In genomic region chr19:36347376-36347775, GRCm38 (mm10) we compare ENCODE assay signal across 8 mouse cellular contexts. TPM values are rescaled to one million over a fixed set of nuclear protein-coding genes. Genes with fewer than 3 reads are reported as not detected.
DNase-seq lines count a peak whose midpoint lies in the region; ATAC-seq lines count a peak whose summit lies in the region.

No protein-coding gene starts in this region.

- peak overlapping the region; percentile 79 for H3K4me3 ChIP-seq in lung, embryonic 15.5 days
- peak overlapping the region; percentile 73 for H3K4me3 ChIP-seq in embryonic facial prominence, embryonic 13.5 days
- peak overlapping the region; percentile 73 for H3K4me3 ChIP-seq in kidney, embryonic 14.5 days (ENCODE audit: low read length)
- H3K4me3 ChIP-seq in midbrain, embryonic 15.5 days = peak overlapping the region; percentile 63

- no peak for ATAC-seq in lung, embryonic 15.5 days (ENCODE audit: borderline replicate concordance, extremely low read depth, low FRiP score, low TSS enrichment)
- no peak for ATAC-seq in embryonic facial prominence, embryonic 13.5 days (ENCODE audit: insufficient number of reproducible peaks, insufficient read depth, low FRiP score, low TSS enrichment, low read depth)
- no peak for ATAC-seq in kidney, embryonic 14.5 days (ENCODE audit: low FRiP score, low TSS enrichment)
- no peak for ATAC-seq in midbrain, embryonic 15.5 days (replicated peaks)

- DNase-seq in lung, postnatal 10 days = no peak
- no peak for DNase-seq in adrenal gland, postnatal 4 days (ENCODE audit: low spot score in 2 of 2)
- DNase-seq in left cerebral cortex, adult 18-20 months (ENCODE audit: low spot score in 2 of 2) = no peak
- no peak for DNase-seq in right cerebral cortex, postnatal 4 days

- peaks cover 41% of the 10 kb centered on the region for H3K27me3 ChIP-seq in lung, embryonic 15.5 days
- H3K27me3 ChIP-seq in embryonic facial prominence, embryonic 13.5 days = peaks cover 66% of the 10 kb centered on the region
- peaks cover 52% of the 10 kb centered on the region for H3K27me3 ChIP-seq in kidney, embryonic 14.5 days (ENCODE audit: control insufficient read depth, insufficient read depth, low read length)
- H3K27me3 ChIP-seq in midbrain, embryonic 15.5 days (replicated peaks) = peaks cover 31% of the 10 kb centered on the region

- H3K27ac ChIP-seq in lung, embryonic 15.5 days = no peak overlapping the region
- no peak overlapping the region for H3K27ac ChIP-seq in embryonic facial prominence, embryonic 13.5 days
- H3K27ac ChIP-seq in kidney, embryonic 14.5 days (ENCODE audit: low read depth, low read length) = no peak overlapping the region
- no peak overlapping the region for H3K27ac ChIP-seq in midbrain, embryonic 15.5 days

- H3K4me1 ChIP-seq in lung, embryonic 15.5 days = 0 out of 2 replicates have a peak, but pooled peaks cover 4% of the 10 kb centered on the region
- H3K4me1 ChIP-seq in embryonic facial prominence, embryonic 13.5 days = 0 out of 2 replicates have a peak, but pooled peaks cover 7% of the 10 kb centered on the region
- no peaks in the 10 kb centered on the region for H3K4me1 ChIP-seq in kidney, embryonic 14.5 days (ENCODE audit: control insufficient read depth, insufficient read depth, low read length)
- H3K4me1 ChIP-seq in midbrain, embryonic 15.5 days = peaks cover 7% of the 10 kb centered on the region; the same call in 1 of the 2 replicates

- H3K9ac ChIP-seq in lung, embryonic 15.5 days = no peak overlapping the region
- H3K9ac ChIP-seq in embryonic facial prominence, embryonic 13.5 days = no peak overlapping the region
- H3K9ac ChIP-seq in kidney, embryonic 14.5 days (ENCODE audit: low read depth, low read length) = no peak overlapping the region
- no peak overlapping the region for H3K9ac ChIP-seq in midbrain, embryonic 15.5 days

- H3K36me3 ChIP-seq in lung, embryonic 15.5 days = no peaks in the 10 kb centered on the region
- H3K36me3 ChIP-seq in embryonic facial prominence, embryonic 13.5 days = no peaks in the 10 kb centered on the region
- H3K36me3 ChIP-seq in kidney, embryonic 14.5 days (ENCODE audit: control insufficient read depth, insufficient read depth, low read length) = no peaks in the 10 kb centered on the region
- no peaks in the 10 kb centered on the region for H3K36me3 ChIP-seq in midbrain, embryonic 15.5 days (replicated peaks)

- H3K4me2 ChIP-seq in lung, embryonic 15.5 days = peak overlapping the region; percentile 100
- peak overlapping the region; percentile 98 for H3K4me2 ChIP-seq in embryonic facial prominence, embryonic 13.5 days
- H3K4me2 ChIP-seq in kidney, embryonic 14.5 days (replicated peaks; ENCODE audit: low read depth, low read length) = peak overlapping the region; percentile 100
- H3K4me2 ChIP-seq in midbrain, embryonic 15.5 days = peak overlapping the region; percentile 88

- H3K9me3 ChIP-seq in lung, embryonic 15.5 days = no peaks in the 10 kb centered on the region
- H3K9me3 ChIP-seq in embryonic facial prominence, embryonic 13.5 days = no peaks in the 10 kb centered on the region
- H3K9me3 ChIP-seq in kidney, embryonic 14.5 days (ENCODE audit: control insufficient read depth, low read length) = no peaks in the 10 kb centered on the region
- H3K9me3 ChIP-seq in midbrain, embryonic 15.5 days = no peaks in the 10 kb centered on the region

- 18% methylated on average over 6 of the region's 6 CpGs for WGBS in lung, embryonic 15.5 days
- WGBS in embryonic facial prominence, embryonic 13.5 days = 14% methylated on average over 6 of the region's 6 CpGs
- WGBS in kidney, embryonic 14.5 days = 21% methylated on average over 6 of the region's 6 CpGs
- 21% methylated on average over 6 of the region's 6 CpGs for WGBS in midbrain, embryonic 15.5 days

RNA-seq across cellular contexts. Expression of gene Pcgf5, which starts 0.7 kb away (rescaled TPM):
- polyA plus RNA-seq in lung, embryonic 15.5 days (2015; fragmentation: Nextera tagmentation; extraction: Ambion mirVana) = 18.4 and 18.9 TPM in 2 replicates
- 7.4 and 7.8 TPM in 2 replicates for polyA plus RNA-seq in embryonic facial prominence, embryonic 13.5 days (2015; fragmentation: Nextera tagmentation; extraction: Ambion mirVana)
- 5.8 and 6.8 TPM in 2 replicates for polyA plus RNA-seq in kidney, embryonic 14.5 days (2014; fragmentation: Nextera tagmentation; extraction: Ambion mirVana)
- 8.4 and 9.9 TPM in 2 replicates for polyA plus RNA-seq in midbrain, embryonic 15.5 days (2015; fragmentation: Nextera tagmentation; extraction: Ambion mirVana)
- total RNA-seq in adrenal gland, postnatal 4 days (2021) = 10 to 100 TPM; 21.7 to 25.3 TPM
- total RNA-seq in left cerebral cortex, adult 18-20 months (2021) = 10 to 100 TPM; 30.8 to 31.9 TPM
